Mouse (Mus musculus): ENCODE data around the gene Spsb1. TPM values are rescaled to one million over a fixed set of nuclear protein-coding genes. Genes with fewer than 3 reads are reported as not detected.

Spsb1 gene
- polyA plus RNA-seq (2015; fragmentation: Nextera tagmentation; extraction: Ambion mirVana) = 17.5 and 18.2 TPM in 2 replicates

- peak within 1 kb of the TSS; percentile 82 for H3K27ac ChIP-seq (replicated peaks)
- H3K4me2 ChIP-seq (replicated peaks) = peak within 1 kb of the TSS; percentile 92
- H3K27me3 ChIP-seq = peaks cover 8% of the 10 kb centered on the region
- H3K9ac ChIP-seq = peak within 1 kb of the TSS; percentile 75
- peak; percentile 92 for ATAC-seq (ENCODE audit: insufficient number of reproducible peaks, low FRiP score, low TSS enrichment, low read depth)
- H3K4me3 ChIP-seq (replicated peaks) = peak within 1 kb of the TSS; percentile 67
- H3K36me3 ChIP-seq = no peaks in the 10 kb centered on the region
- no peaks in the 10 kb centered on the region for H3K9me3 ChIP-seq (replicated peaks)
- H3K4me1 ChIP-seq = peaks cover 34% of the 10 kb centered on the region
- under 1% methylated on average over 46 of the region's 51 CpGs for WGBS
Observed at GRCm38 (mm10) chr4:149954893-149955439, at the start of gene Spsb1. Gene Spsb1, minus strand, starts transcription at chr4:149955043.

DNA sequence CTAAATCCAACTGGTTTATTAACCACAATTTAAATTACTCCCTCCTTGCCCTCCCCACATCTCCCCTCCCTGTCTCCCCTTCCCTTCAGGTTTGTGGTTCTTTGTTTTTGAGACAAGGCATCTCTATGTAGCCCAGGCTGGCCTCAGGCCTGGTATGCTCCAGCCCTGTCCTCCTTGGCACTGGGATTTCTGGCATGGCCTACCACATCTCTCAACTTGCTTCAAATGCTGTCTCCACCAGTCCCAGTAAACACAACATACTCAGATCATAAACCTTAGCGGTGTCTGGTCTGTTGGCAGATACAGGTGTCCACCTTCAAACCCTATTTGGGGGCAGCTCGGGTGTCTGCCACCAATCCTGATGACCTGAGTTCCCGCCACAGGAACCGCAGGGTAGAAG is 48.8 kb upstream of the Spsb1 start:
- H3K9ac ChIP-seq = no peak overlapping the region
- H3K27ac ChIP-seq (replicated peaks) = no peak overlapping the region
- no peak overlapping the region for H3K4me3 ChIP-seq (replicated peaks)
- no peak for ATAC-seq (ENCODE audit: insufficient number of reproducible peaks, low FRiP score, low TSS enrichment, low read depth)
- no peaks in the 10 kb centered on the region for H3K27me3 ChIP-seq
- no peaks in the 10 kb centered on the region for H3K36me3 ChIP-seq
- peaks cover 41% of the 10 kb centered on the region for H3K4me1 ChIP-seq
- no peak overlapping the region for H3K4me2 ChIP-seq (replicated peaks)
- H3K9me3 ChIP-seq (replicated peaks) = no peaks in the 10 kb centered on the region
- 86% methylated on average over 4 of the region's 4 CpGs for WGBS

DNA sequence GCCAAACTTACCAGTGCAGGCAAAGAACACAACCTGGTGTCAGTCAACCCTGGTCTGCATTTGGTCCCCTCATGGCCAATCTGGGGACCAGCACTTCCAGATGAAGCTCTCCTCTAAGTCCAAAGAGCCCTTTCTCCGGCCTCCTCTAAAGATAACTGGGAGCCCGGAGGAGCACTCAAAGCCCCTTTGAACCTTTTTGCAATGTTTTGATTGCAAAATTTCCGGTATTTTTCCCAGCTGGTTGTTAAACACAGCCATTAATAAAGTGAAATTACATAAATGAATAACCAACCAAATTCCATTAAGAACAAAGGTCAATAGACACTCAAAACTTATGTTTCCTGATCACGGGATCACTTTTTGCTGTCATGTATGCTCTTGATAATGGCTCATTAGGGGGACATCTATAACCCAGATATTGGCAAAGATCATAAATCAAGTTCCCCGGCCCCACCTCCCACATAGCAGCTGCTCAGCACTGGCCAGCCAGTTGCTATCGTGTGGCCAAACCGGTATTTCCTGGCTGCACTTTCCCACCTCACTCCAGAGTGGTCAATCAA is 48.3 kb upstream of the Spsb1 start:
- WGBS = 60% methylated on average over 7 of the region's 7 CpGs
- H3K27ac ChIP-seq (replicated peaks) = no peak overlapping the region
- ATAC-seq (ENCODE audit: insufficient number of reproducible peaks, low FRiP score, low TSS enrichment, low read depth) = no peak

GRCm38 (mm10) chr4:150002021-150002528 is 47.2 kb upstream of the Spsb1 start:
- Histone ChIP-seq H3K9me3 (replicated peaks) (no peaks in the 10 kb centered on the region), H3K4me1 (peaks cover 31% of the 10 kb centered on the region), H3K9ac (no peak overlapping the region), H3K4me2 (replicated peaks) (no peak overlapping the region), H3K4me3 (replicated peaks) (no peak overlapping the region), H3K27ac (replicated peaks) (no peak overlapping the region), H3K27me3 (no peaks in the 10 kb centered on the region), H3K36me3 (no peaks in the 10 kb centered on the region)
- 58% methylated on average over 12 of the region's 12 CpGs for WGBS
- ATAC-seq (ENCODE audit: insufficient number of reproducible peaks, low FRiP score, low TSS enrichment, low read depth) = no peak

More for the DNA sequence above, 48.3 kb upstream of the Spsb1 start:
- Histone ChIP-seq H3K27me3 (no peaks in the 10 kb centered on the region), H3K4me1 (peaks cover 39% of the 10 kb centered on the region), H3K36me3 (no peaks in the 10 kb centered on the region), H3K4me2 (replicated peaks) (no peak overlapping the region), H3K9me3 (replicated peaks) (no peaks in the 10 kb centered on the region), H3K4me3 (replicated peaks) (no peak overlapping the region), H3K9ac (no peak overlapping the region)

GRCm38 (mm10) chr4:150001221-150001860 is 46.5 kb upstream of the Spsb1 start:
- 54% methylated on average over 10 of the region's 10 CpGs for WGBS
- no peaks in the 10 kb centered on the region for H3K9me3 ChIP-seq (replicated peaks)
- peaks cover 31% of the 10 kb centered on the region for H3K4me1 ChIP-seq
- no peaks in the 10 kb centered on the region for H3K27me3 ChIP-seq
- H3K27ac ChIP-seq (replicated peaks) = no peak overlapping the region
- ATAC-seq (ENCODE audit: insufficient number of reproducible peaks, low FRiP score, low TSS enrichment, low read depth) = no peak
- H3K4me2 ChIP-seq (replicated peaks) = no peak overlapping the region
- no peak overlapping the region for H3K9ac ChIP-seq
- no peaks in the 10 kb centered on the region for H3K36me3 ChIP-seq
- H3K4me3 ChIP-seq (replicated peaks) = no peak overlapping the region

DNA sequence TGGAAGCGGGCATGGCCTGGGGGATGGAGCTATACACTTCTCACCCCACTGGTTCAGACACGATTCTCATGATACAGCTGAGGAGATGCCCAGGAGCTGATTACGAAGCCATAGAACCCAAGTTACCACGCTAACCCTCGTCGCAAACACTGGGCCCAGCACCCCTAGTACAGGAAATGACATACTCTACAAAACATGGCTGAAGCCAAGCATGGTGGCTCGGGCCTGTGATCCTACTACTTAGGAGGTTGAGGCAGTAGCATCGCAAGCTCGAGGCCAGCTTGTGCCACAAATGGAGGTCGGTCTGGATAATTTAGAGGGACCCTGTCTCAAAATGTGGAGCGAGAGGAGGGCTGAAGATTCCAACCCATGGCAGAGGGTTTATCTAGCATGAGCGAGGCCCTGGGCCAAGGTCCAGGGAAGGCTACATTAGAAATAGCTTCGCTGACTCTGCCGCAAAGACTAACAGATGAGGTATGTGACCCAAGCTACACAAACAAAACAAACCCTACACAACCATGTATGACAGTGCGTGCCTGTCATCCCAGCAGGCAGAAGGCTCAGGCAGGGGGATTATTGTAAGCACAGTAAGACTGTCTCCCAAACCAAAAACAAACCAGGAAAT is 45.2 kb upstream of the Spsb1 start:
- H3K4me2 ChIP-seq (replicated peaks) = no peak overlapping the region
- no peaks in the 10 kb centered on the region for H3K36me3 ChIP-seq
- H3K9ac ChIP-seq = no peak overlapping the region
- no peaks in the 10 kb centered on the region for H3K27me3 ChIP-seq
- H3K27ac ChIP-seq (replicated peaks) = no peak overlapping the region
- 87% methylated on average over 15 of the region's 15 CpGs for WGBS
- no peak for ATAC-seq (ENCODE audit: insufficient number of reproducible peaks, low FRiP score, low TSS enrichment, low read depth)
- peaks cover 31% of the 10 kb centered on the region for H3K4me1 ChIP-seq
- H3K9me3 ChIP-seq (replicated peaks) = no peaks in the 10 kb centered on the region
- no peak overlapping the region for H3K4me3 ChIP-seq (replicated peaks)

DNA sequence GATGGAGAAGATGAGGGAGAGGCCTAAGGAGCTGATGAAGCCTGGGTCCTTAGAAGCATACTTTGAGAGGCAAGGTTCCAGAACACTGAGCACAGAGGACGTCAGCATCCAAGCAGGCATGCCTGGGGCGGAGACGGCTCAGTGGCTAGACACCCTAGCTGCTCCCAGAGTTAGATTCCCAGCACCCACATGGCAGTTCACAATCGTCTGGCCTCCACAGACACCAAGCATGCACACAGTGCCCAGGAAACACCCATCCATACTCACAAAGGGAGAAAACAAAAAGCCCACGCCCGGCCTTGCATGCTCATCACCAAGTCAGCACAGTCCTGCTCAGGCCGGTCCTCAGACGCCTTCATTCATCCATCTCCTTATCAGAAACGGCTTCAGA is 44.7 kb upstream of the Spsb1 start:
- no peak overlapping the region for H3K27ac ChIP-seq (replicated peaks)
- H3K9ac ChIP-seq = no peak overlapping the region
- no peak overlapping the region for H3K4me2 ChIP-seq (replicated peaks)
- no peak overlapping the region for H3K4me3 ChIP-seq (replicated peaks)
- no peak for ATAC-seq (ENCODE audit: insufficient number of reproducible peaks, low FRiP score, low TSS enrichment, low read depth)
- 77% methylated on average over 9 of the region's 9 CpGs for WGBS
- H3K36me3 ChIP-seq = no peaks in the 10 kb centered on the region
- H3K4me1 ChIP-seq = peaks cover 31% of the 10 kb centered on the region
- H3K27me3 ChIP-seq = no peaks in the 10 kb centered on the region
- no peaks in the 10 kb centered on the region for H3K9me3 ChIP-seq (replicated peaks)

DNA sequence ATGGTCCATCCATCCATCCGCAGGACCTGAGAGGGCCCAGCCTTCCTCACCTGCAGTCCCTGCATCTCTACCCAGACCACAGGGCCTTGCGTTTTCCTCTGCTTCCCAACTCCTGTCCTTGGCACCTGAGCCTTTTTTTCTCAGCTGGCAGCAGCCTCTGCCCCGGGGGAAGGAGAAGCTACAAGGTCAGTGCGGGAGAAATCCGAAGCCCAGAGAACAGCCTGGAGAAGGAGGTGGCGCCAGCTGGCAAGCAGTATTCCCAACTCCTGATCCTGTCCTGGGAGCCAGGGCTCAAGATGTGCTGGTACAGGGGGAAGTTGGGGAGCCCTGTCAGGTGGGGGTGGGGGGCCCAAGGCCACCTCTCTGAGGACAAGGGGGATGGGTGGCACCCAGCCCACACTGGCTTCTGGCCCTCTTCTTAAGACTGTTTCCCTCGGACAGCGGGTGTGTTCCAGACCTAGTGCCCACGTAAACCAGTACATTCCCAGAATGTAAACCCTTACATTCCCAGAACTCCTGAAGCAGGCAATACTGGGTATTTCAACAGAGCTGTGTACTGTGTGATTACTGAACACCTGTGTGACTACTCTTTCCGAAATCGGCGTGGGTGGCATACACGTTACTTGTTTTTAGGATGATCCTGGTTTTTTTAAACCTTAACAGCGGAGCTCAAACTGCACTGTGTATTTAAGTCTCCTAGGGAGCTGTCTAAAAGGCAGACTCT is 44.1 kb upstream of the Spsb1 start:
- Histone ChIP-seq H3K27ac (replicated peaks) (no peak overlapping the region), H3K4me1 (peaks cover 31% of the 10 kb centered on the region), H3K4me3 (replicated peaks) (no peak overlapping the region), H3K9ac (no peak overlapping the region), H3K27me3 (no peaks in the 10 kb centered on the region), H3K4me2 (replicated peaks) (no peak overlapping the region), H3K36me3 (no peaks in the 10 kb centered on the region), H3K9me3 (replicated peaks) (no peaks in the 10 kb centered on the region)
- ATAC-seq (ENCODE audit: insufficient number of reproducible peaks, low FRiP score, low TSS enrichment, low read depth) = no peak
- 78% methylated on average over 14 of the region's 14 CpGs for WGBS

DNA sequence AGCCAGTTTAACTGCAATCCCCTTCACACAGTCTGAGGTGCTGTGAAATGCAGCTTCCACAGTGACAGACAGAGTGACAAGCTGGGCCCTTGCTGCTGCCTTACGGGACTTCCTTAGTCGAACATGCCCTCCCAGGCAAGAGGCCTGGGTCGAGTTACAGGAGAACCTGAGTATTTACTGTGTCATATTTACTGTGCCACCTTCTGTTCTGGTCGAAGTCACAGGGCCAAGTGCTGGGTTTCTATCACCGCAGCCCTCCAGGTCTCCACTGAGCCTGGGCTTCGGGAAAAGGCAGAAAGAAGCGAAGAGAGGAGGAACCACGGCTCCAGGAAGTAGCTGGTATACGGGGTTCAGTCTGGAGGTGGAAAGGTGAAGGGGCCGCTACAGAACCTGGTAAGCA is 43.2 kb upstream of the Spsb1 start:
- H3K27me3 ChIP-seq = no peaks in the 10 kb centered on the region
- H3K36me3 ChIP-seq = no peaks in the 10 kb centered on the region
- H3K27ac ChIP-seq (replicated peaks) = no peak overlapping the region
- no peak overlapping the region for H3K4me2 ChIP-seq (replicated peaks)
- no peak overlapping the region for H3K9ac ChIP-seq
- WGBS = 61% methylated on average over 10 of the region's 10 CpGs
- H3K4me1 ChIP-seq = peaks cover 31% of the 10 kb centered on the region
- no peak overlapping the region for H3K4me3 ChIP-seq (replicated peaks)
- H3K9me3 ChIP-seq (replicated peaks) = no peaks in the 10 kb centered on the region
- ATAC-seq (ENCODE audit: insufficient number of reproducible peaks, low FRiP score, low TSS enrichment, low read depth) = no peak

GRCm38 (mm10) chr4:149996440-149996839 is 41.6 kb upstream of the Spsb1 start:
- Histone ChIP-seq H3K36me3 (no peaks in the 10 kb centered on the region), H3K27ac (replicated peaks) (no peak overlapping the region), H3K9me3 (replicated peaks) (no peaks in the 10 kb centered on the region), H3K4me1 (peaks cover 23% of the 10 kb centered on the region), H3K9ac (no peak overlapping the region), H3K27me3 (no peaks in the 10 kb centered on the region), H3K4me3 (replicated peaks) (no peak overlapping the region), H3K4me2 (replicated peaks) (no peak overlapping the region)
- no peak for ATAC-seq (ENCODE audit: insufficient number of reproducible peaks, low FRiP score, low TSS enrichment, low read depth)
- 69% methylated on average over 7 of the region's 7 CpGs for WGBS

- Histone ChIP-seq H3K9me3 (replicated peaks) (no peaks in the 10 kb centered on the region), H3K4me1 (peaks cover 23% of the 10 kb centered on the region), H3K36me3 (no peaks in the 10 kb centered on the region), H3K9ac (no peak overlapping the region), H3K4me3 (replicated peaks) (no peak overlapping the region), H3K4me2 (replicated peaks) (no peak overlapping the region), H3K27ac (replicated peaks) (no peak overlapping the region), H3K27me3 (no peaks in the 10 kb centered on the region)
- no peak for ATAC-seq (ENCODE audit: insufficient number of reproducible peaks, low FRiP score, low TSS enrichment, low read depth)
- 82% methylated on average over 7 of the region's 7 CpGs for WGBS
Observed at GRCm38 (mm10) chr4:149995911-149996310, 41.1 kb upstream of the Spsb1 start.

Data from embryonic facial prominence, embryonic 15.5 days (tissue).